Mouse (Mus musculus): Measurements from ENCODE around the gene Myrip.

DNA sequence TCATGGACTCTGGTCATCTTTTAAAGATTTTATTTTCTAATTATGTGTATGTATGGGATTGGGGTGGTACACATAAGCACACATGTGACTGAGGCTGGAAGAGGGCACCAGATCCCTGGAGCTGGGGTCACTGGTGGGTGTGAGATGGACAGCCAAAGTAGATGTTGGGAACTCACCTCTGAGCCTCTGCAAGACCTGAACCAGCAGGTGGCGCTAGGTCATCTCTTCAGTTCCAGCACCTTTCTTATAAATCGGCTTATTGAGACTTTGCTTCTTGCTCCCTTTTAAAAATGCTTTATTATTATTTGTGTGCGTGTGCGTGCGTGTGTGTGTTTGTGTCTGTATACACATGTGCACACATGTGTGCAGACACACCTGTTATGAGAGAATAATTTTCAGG lies 109.1 kb downstream of the Myrip start:
- TF ChIP-seq POLR2A (IDR thresholded peaks at IDR 0.05; ENCODE audit: control insufficient read depth, low read depth, low read length): no peak
- TF ChIP-seq CTCF (IDR thresholded peaks at IDR 0.05; ENCODE audit: control insufficient read depth, insufficient read depth, insufficient replicate concordance, low read depth, low read length): peak; percentile 54; the same call in 1 of the 2 replicates
